Mouse (Mus musculus): ENCODE measurements around the gene Usp30. TPM values are rescaled to one million over a fixed set of nuclear protein-coding genes. Genes with fewer than 3 reads are reported as not detected.

Usp30 gene
- total and polyA plus RNA-seq, 3 experiments = 12.8 to 21.1 TPM; not detected in 1

- DNase-seq (ENCODE audit: low read depth, low spot score) = no peak
- Histone ChIP-seq H3K9me3 (replicated peaks; ENCODE audit: insufficient read depth, low read length) (no peaks in the 10 kb centered on the region), H3K9ac (ENCODE audit: control insufficient read depth, low read depth, low read length, poor library complexity, severe bottlenecking) (no peak overlapping the region), H3K27me3 (ENCODE audit: control insufficient read depth in 1 of 2, insufficient read depth in 2 of 2, low read length in 2 of 2) (no peaks in the 10 kb centered on the region), H3K4me3 (ENCODE audit: control insufficient read depth in 1 of 2, insufficient read depth in 1 of 2, low read depth in 2 of 2, low read length in 2 of 2) (no peak overlapping the region), H3K36me3 (ENCODE audit: control insufficient read depth in 1 of 2, insufficient read depth in 2 of 2, low read length in 2 of 2) (no peaks in the 10 kb centered on the region), H3K27ac (ENCODE audit: control insufficient read depth, low read depth, low read length) (no peak overlapping the region), H3K79me2 (ENCODE audit: control insufficient read depth, insufficient read depth, low read length, poor library complexity) (no peaks in the 10 kb centered on the region), H3K4me1 (ENCODE audit: control insufficient read depth in 1 of 2, insufficient read depth in 2 of 2, low read length in 2 of 2) (no peaks in the 10 kb centered on the region)
- TF ChIP-seq USF2 (IDR thresholded peaks at IDR 0.05; ENCODE audit: borderline replicate concordance in 1 of 2, insufficient read depth in 1 of 2, low read depth in 1 of 2, low read length in 2 of 2) (no peak), POLR2AphosphoS5 (IDR thresholded peaks at IDR 0.05; ENCODE audit: borderline replicate concordance, low read depth, low read length) (no peak), MAFK (IDR thresholded peaks at IDR 0.05; ENCODE audit: borderline replicate concordance, low read depth, low read length) (no peak), MAX (IDR thresholded peaks at IDR 0.05; ENCODE audit: low read length) (no peak), CTCF (IDR thresholded peaks at IDR 0.05 in 2 of 3, conservative IDR thresholded peaks at IDR 0.05 in 1 of 3; ENCODE audit: control insufficient read depth in 1 of 3, insufficient read depth in 1 of 3, low read depth in 2 of 3, low read length in 3 of 3, poor library complexity in 1 of 3, severe bottlenecking in 1 of 3) (no peak), CHD2 (IDR thresholded peaks at IDR 0.05; ENCODE audit: low read length) (no peak), ZMIZ1 (IDR thresholded peaks at IDR 0.05; ENCODE audit: low read depth, low read length) (no peak), MYB (IDR thresholded peaks at IDR 0.05; ENCODE audit: low read depth, low read length) (no peak), GABPA (IDR thresholded peaks at IDR 0.05; ENCODE audit: low read depth, low read length) (no peak)
These were observed 2.3 kb downstream of the Usp30 start for GRCm38 (mm10) chr5:114067543-114067942.

GRCm38 (mm10) chr5:114067982-114068381, 2.7 kb downstream of the Usp30 start:
- no peaks in the 10 kb centered on the region for H3K4me1 ChIP-seq (ENCODE audit: control insufficient read depth in 1 of 2, insufficient read depth in 2 of 2, low read length in 2 of 2)
- TF ChIP-seq POLR2A (IDR thresholded peaks at IDR 0.05; ENCODE audit: control insufficient read depth in 1 of 2, insufficient read depth in 1 of 2, low read depth in 1 of 2, low read length in 2 of 2, poor library complexity in 1 of 2) (no peak), E2F4 (IDR thresholded peaks at IDR 0.05; ENCODE audit: borderline replicate concordance, low read depth, low read length) (no peak), POLR2AphosphoS5 (IDR thresholded peaks at IDR 0.05; ENCODE audit: borderline replicate concordance, low read depth, low read length) (no peak), EP300 (IDR thresholded peaks at IDR 0.05; ENCODE audit: low read depth in 1 of 2, low read length in 2 of 2) (no peak), CTCF (IDR thresholded peaks at IDR 0.05 in 2 of 3, conservative IDR thresholded peaks at IDR 0.05 in 1 of 3; ENCODE audit: control insufficient read depth in 1 of 3, insufficient read depth in 1 of 3, low read depth in 2 of 3, low read length in 3 of 3, poor library complexity in 1 of 3, severe bottlenecking in 1 of 3) (no peak), UBTF (IDR thresholded peaks at IDR 0.05; ENCODE audit: borderline replicate concordance, insufficient read depth, low read depth, low read length) (no peak), MYC (IDR thresholded peaks at IDR 0.05; ENCODE audit: low read depth, low read length) (no peak), MAZ (IDR thresholded peaks at IDR 0.05; ENCODE audit: low read depth, low read length) (no peak), ZMIZ1 (IDR thresholded peaks at IDR 0.05; ENCODE audit: low read depth, low read length) (no peak), USF2 (IDR thresholded peaks at IDR 0.05; ENCODE audit: borderline replicate concordance in 1 of 2, insufficient read depth in 1 of 2, low read depth in 1 of 2, low read length in 2 of 2) (no peak), SMC3 (IDR thresholded peaks at IDR 0.05; ENCODE audit: low read depth, low read length) (no peak), RAD21 (IDR thresholded peaks at IDR 0.05; ENCODE audit: low read depth, low read length) (no peak), MYB (IDR thresholded peaks at IDR 0.05; ENCODE audit: low read depth, low read length) (no peak), ZNF384 (IDR thresholded peaks at IDR 0.05; ENCODE audit: low read depth, low read length) (no peak), TCF12 (IDR thresholded peaks at IDR 0.05; ENCODE audit: low read depth, low read length) (no peak), NELFE (IDR thresholded peaks at IDR 0.05; ENCODE audit: low read depth, low read length) (no peak), POLR2AphosphoS2 (IDR thresholded peaks at IDR 0.05; ENCODE audit: low read length) (no peak), MAFK (IDR thresholded peaks at IDR 0.05; ENCODE audit: borderline replicate concordance, low read depth, low read length) (no peak)
- no peak overlapping the region for H3K9ac ChIP-seq (ENCODE audit: control insufficient read depth, low read depth, low read length, poor library complexity, severe bottlenecking)

More at GRCm38 (mm10) chr5:114067982-114068381, 2.7 kb downstream of the Usp30 start:
- DNase-seq (ENCODE audit: low read depth, low spot score) = no peak
- H3K79me2 ChIP-seq (ENCODE audit: control insufficient read depth, insufficient read depth, low read length, poor library complexity) = no peaks in the 10 kb centered on the region
- H3K36me3 ChIP-seq (ENCODE audit: control insufficient read depth in 1 of 2, insufficient read depth in 2 of 2, low read length in 2 of 2) = no peaks in the 10 kb centered on the region
- H3K27ac ChIP-seq (ENCODE audit: control insufficient read depth, low read depth, low read length) = no peak overlapping the region
- H3K4me3 ChIP-seq (ENCODE audit: control insufficient read depth in 1 of 2, insufficient read depth in 1 of 2, low read depth in 2 of 2, low read length in 2 of 2) = no peak overlapping the region
- no peaks in the 10 kb centered on the region for H3K9me3 ChIP-seq (replicated peaks; ENCODE audit: insufficient read depth, low read length)
- H3K27me3 ChIP-seq (ENCODE audit: control insufficient read depth in 1 of 2, insufficient read depth in 2 of 2, low read length in 2 of 2) = no peaks in the 10 kb centered on the region

Measured in MEL (cell line).